38 mouse cellular contexts compared by ENCODE assay signal in the genomic region with DNA sequence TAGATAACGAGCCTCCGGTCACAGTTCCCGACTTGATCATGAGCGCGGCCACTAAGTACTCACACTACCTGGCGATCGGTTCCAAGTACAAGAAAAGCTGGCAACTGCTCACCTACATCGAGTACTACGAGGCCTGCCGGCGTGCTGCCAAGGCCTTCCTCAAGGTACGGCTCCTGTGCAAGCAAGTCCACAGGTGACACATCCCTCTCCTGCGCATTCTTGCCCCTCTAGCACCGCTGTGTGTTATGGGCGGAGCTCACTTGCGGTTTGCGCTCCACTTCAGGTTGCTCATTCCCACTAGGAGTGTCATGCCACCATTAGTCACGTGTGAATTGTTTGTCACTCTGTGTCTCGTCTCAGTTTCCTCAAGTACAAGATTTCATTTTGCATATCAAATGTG. TPM values are rescaled to one million over a fixed set of nuclear protein-coding genes. Genes with fewer than 3 reads are reported as not detected.
DNase-seq lines count a peak whose midpoint lies in the region; ATAC-seq and TF ChIP-seq lines count a peak whose summit lies in the region.
"Had no signal": no experiment of that assay in that cellular context is flagged by ENCODE, and none has a peak within 500 bp of the region (broad histone marks: within the 10 kb centered on the region; RNA-seq: fewer than 3 reads in every experiment).

No protein-coding gene starts in this region.

- H3K9ac ChIP-seq in ES-Bruce4 (ENCODE audit: low read depth, poor library complexity, severe bottlenecking) (peak overlapping the region; percentile 17), ES-E14 (ENCODE audit: insufficient read depth, low read depth, low read length, poor library complexity, severe bottlenecking) (peak overlapping the region; percentile 73)
- no peak overlapping the region for H3K9ac ChIP-seq in hindbrain, embryonic 14.5 days
- no peak overlapping the region for H3K9ac ChIP-seq in hindbrain, embryonic 16.5 days (ENCODE audit: low read depth, low read length)
- H3K9ac ChIP-seq: hindbrain, embryonic 15.5 days; liver, embryonic 12.5 days; liver, postnatal 0 days; midbrain, embryonic 15.5 days; neural tube, embryonic 15.5 days; stomach, embryonic 15.5 days had no signal

- no peaks in the 10 kb centered on the region for H3K27me3 ChIP-seq in ES-Bruce4 (ENCODE audit: control insufficient read depth, insufficient read depth, low read length, poor library complexity, severe bottlenecking)
- H3K27me3 ChIP-seq in hindbrain, embryonic 14.5 days (ENCODE audit: control insufficient read depth, insufficient read depth, low read length) = no peaks in the 10 kb centered on the region
- no peaks in the 10 kb centered on the region for H3K27me3 ChIP-seq in hindbrain, embryonic 16.5 days (replicated peaks; ENCODE audit: control insufficient read depth, insufficient read depth, low read length)
- H3K27me3 ChIP-seq: hindbrain, embryonic 15.5 days; midbrain, embryonic 15.5 days; neural tube, embryonic 15.5 days; stomach, embryonic 15.5 days had no signal

- H3K27ac ChIP-seq in ES-Bruce4 (ENCODE audit: insufficient read depth, low read length) = peak overlapping the region; percentile 44
- peak overlapping the region; percentile 82 for H3K27ac ChIP-seq in ES-E14 (ENCODE audit: insufficient read depth, low read depth, low read length, poor library complexity, severe bottlenecking)
- no peak overlapping the region for H3K27ac ChIP-seq in hindbrain, embryonic 14.5 days
- no peak overlapping the region for H3K27ac ChIP-seq in hindbrain, embryonic 16.5 days (ENCODE audit: low read depth, low read length)
- H3K27ac ChIP-seq: forebrain, embryonic 10.5 days; heart, embryonic 10.5 days; hindbrain, embryonic 15.5 days; liver, embryonic 12.5 days; midbrain, embryonic 15.5 days; neural tube, embryonic 15.5 days; stomach, embryonic 15.5 days had no signal

- 91% methylated on average over 19 of the region's 19 CpGs for WGBS in hindbrain, embryonic 14.5 days
- 92% methylated on average over 19 of the region's 19 CpGs for WGBS in hindbrain, embryonic 16.5 days

- in situ Hi-C loops in ES-E14 (cut with MboI; ENCODE audit: low sequenced_read_pairs in 2 of 2, unreplicated experiment in 2 of 2) = no loop called here

- no peaks in the 10 kb centered on the region for H3K36me3 ChIP-seq in ES-Bruce4 (ENCODE audit: control insufficient read depth, insufficient read depth, low read length, poor library complexity, severe bottlenecking)
- no peaks in the 10 kb centered on the region for H3K36me3 ChIP-seq in ES-E14 (ENCODE audit: control insufficient read depth, insufficient read depth, low read length, poor library complexity, severe bottlenecking)
- H3K36me3 ChIP-seq in hindbrain, embryonic 14.5 days (replicated peaks; ENCODE audit: control insufficient read depth, insufficient read depth) = no peaks in the 10 kb centered on the region
- H3K36me3 ChIP-seq in hindbrain, embryonic 16.5 days (ENCODE audit: control insufficient read depth, insufficient read depth, low read length) = no peaks in the 10 kb centered on the region
- H3K36me3 ChIP-seq: forebrain, embryonic 10.5 days; heart, embryonic 10.5 days; hindbrain, embryonic 15.5 days; liver, embryonic 12.5 days; midbrain, embryonic 15.5 days; neural tube, embryonic 15.5 days; stomach, embryonic 15.5 days had no signal

- ATAC-seq in hindbrain, embryonic 14.5 days (ENCODE audit: low FRiP score) = no peak
- no peak for ATAC-seq in hindbrain, embryonic 16.5 days
- ATAC-seq: forebrain, embryonic 16.5 days; liver, embryonic 12.5 days; liver, postnatal 0 days; midbrain, embryonic 15.5 days had no signal

- DNase-seq in ES-E14 (ENCODE audit: low read depth, low spot score) = no peak
- peak; percentile 59 to 70 for DNase-seq in lung, adult 18-20 months
- DNase-seq in lung, postnatal 14 days = peak; percentile 27
- DNase-seq in hindbrain, embryonic 14.5 days (ENCODE audit: low spot score) = no peak
- no peak for DNase-seq in thymus, postnatal 14 days
- DNase-seq: adrenal gland, adult 8-10 months; B cell, adult 2 months; cerebellum, adult 8-10 months; cerebellum, postnatal 25 days; gastrocnemius, postnatal 10 days; heart, postnatal 36 days; kidney, adult 18-20 months; kidney, postnatal 4 days; layer of hippocampus, postnatal 36 days; left cerebral cortex, postnatal 4 days; liver, postnatal 0 days; retina, postnatal 1 day; right cerebral cortex, postnatal 14 days; thymus, adult 18-20 months; thymus, postnatal 36 days had no signal

- H3K4me2 ChIP-seq in hindbrain, embryonic 14.5 days (replicated peaks) = no peak overlapping the region
- H3K4me2 ChIP-seq in hindbrain, embryonic 16.5 days (ENCODE audit: low read length) = no peak overlapping the region
- H3K4me2 ChIP-seq: hindbrain, embryonic 15.5 days; liver, embryonic 12.5 days; midbrain, embryonic 15.5 days; neural tube, embryonic 15.5 days; stomach, embryonic 15.5 days had no signal

- no peak for TF ChIP-seq POLR2A in ES-Bruce4 (IDR thresholded peaks at IDR 0.05; ENCODE audit: insufficient read depth, low read length)

- H3K4me1 ChIP-seq in ES-Bruce4 (ENCODE audit: control insufficient read depth, insufficient read depth, low read length) (peaks cover 11% of the 10 kb centered on the region), ES-E14 (ENCODE audit: control insufficient read depth in 2 of 2, insufficient read depth in 2 of 2, low read length in 2 of 2, poor library complexity in 1 of 2) (peaks cover 10 to 25% of the 10 kb centered on the region in 2 experiments; a peak in 3 of 4 replicates)
- H3K4me1 ChIP-seq in hindbrain, embryonic 14.5 days (replicated peaks; ENCODE audit: control insufficient read depth, insufficient read depth, low read length) = no peaks in the 10 kb centered on the region
- H3K4me1 ChIP-seq in hindbrain, embryonic 16.5 days (ENCODE audit: control insufficient read depth, insufficient read depth, low read depth, low read length) = no peaks in the 10 kb centered on the region
- H3K4me1 ChIP-seq: forebrain, embryonic 10.5 days; heart, embryonic 10.5 days; hindbrain, embryonic 15.5 days; liver, embryonic 12.5 days; midbrain, embryonic 15.5 days; neural tube, embryonic 15.5 days; stomach, embryonic 15.5 days had no signal

- peak overlapping the region; percentile 40 for H3K4me3 ChIP-seq in ES-Bruce4 (ENCODE audit: low read depth, low read length)
- peak overlapping the region in 1 of 2 experiments; percentile 53; a peak in 2 of 4 replicates for H3K4me3 ChIP-seq in ES-E14 (ENCODE audit: insufficient read depth in 1 of 2, low read depth in 1 of 2, low read length in 2 of 2, poor library complexity in 1 of 2, severe bottlenecking in 1 of 2)
- no peak overlapping the region for H3K4me3 ChIP-seq in hindbrain, embryonic 14.5 days (replicated peaks; ENCODE audit: low read length)
- no peak overlapping the region for H3K4me3 ChIP-seq in hindbrain, embryonic 16.5 days (ENCODE audit: low read length)
- H3K4me3 ChIP-seq: forebrain, embryonic 10.5 days; heart, embryonic 10.5 days; hindbrain, embryonic 15.5 days; liver, embryonic 12.5 days; midbrain, embryonic 15.5 days; neural tube, embryonic 15.5 days; stomach, embryonic 15.5 days had no signal

- no peak for TF ChIP-seq CTCF in ES-Bruce4 (IDR thresholded peaks at IDR 0.05; ENCODE audit: low read depth, low read length)

- H3K9me3 ChIP-seq in ES-Bruce4 (replicated peaks; ENCODE audit: control insufficient read depth, insufficient read depth, low read length, poor library complexity, severe bottlenecking) (no peaks in the 10 kb centered on the region), ES-E14 (ENCODE audit: control insufficient read depth, insufficient read depth, low read depth, low read length) (no peaks in the 10 kb centered on the region)
- no peaks in the 10 kb centered on the region for H3K9me3 ChIP-seq in hindbrain, embryonic 14.5 days (ENCODE audit: control insufficient read depth, low read length)
- H3K9me3 ChIP-seq in hindbrain, embryonic 16.5 days (ENCODE audit: control insufficient read depth, low read length) = no peaks in the 10 kb centered on the region
- H3K9me3 ChIP-seq: forebrain, embryonic 10.5 days; heart, embryonic 10.5 days; hindbrain, embryonic 15.5 days; liver, embryonic 12.5 days; midbrain, embryonic 15.5 days; neural tube, embryonic 15.5 days; stomach, embryonic 15.5 days had no signal

- TF ChIP-seq EP300 in ES-Bruce4 (IDR thresholded peaks at IDR 0.05; ENCODE audit: insufficient read depth, low read depth, low read length) = no peak

TF ChIP-seq in ES-E14, 5 proteins besides CTCF, POLR2A, EP300 and RAD21:
- TF ChIP-seq ZNF384 (IDR thresholded peaks at IDR 0.05; ENCODE audit: low read depth, low read length) (no peak), CHD2 (IDR thresholded peaks at IDR 0.05; ENCODE audit: low read depth, low read length) (no peak), ZC3H11A (IDR thresholded peaks at IDR 0.05; ENCODE audit: borderline replicate concordance, low read depth, low read length) (no peak), HCFC1 (IDR thresholded peaks at IDR 0.05; ENCODE audit: borderline replicate concordance, insufficient read depth, low read length) (peak; percentile 40; the same call in 1 of the 2 replicates), MAFK (IDR thresholded peaks at IDR 0.05; ENCODE audit: insufficient read depth, low read depth, low read length) (no peak)

RNA-seq across cellular contexts. Expression of gene 1700061G19Rik, which starts 2.1 kb away (rescaled TPM):
- polyA plus RNA-seq in ES-Bruce4 (2011; ENCODE audit: insufficient read depth, insufficient read length, low read depth, missing spikeins) = 8.0 and 8.4 TPM in 2 replicates
- total RNA-seq in ES-E14 (2012; rRNA removed) = 17.3 and 24.0 TPM in 2 replicates
- polyA plus RNA-seq in hindbrain, embryonic 14.5 days (2014; fragmentation: Nextera tagmentation; extraction: Ambion mirVana) = 0.31 and 0.41 TPM in 2 replicates
- 0.29 and 0.50 TPM in 2 replicates for polyA plus RNA-seq in hindbrain, embryonic 16.5 days (2015; fragmentation: Nextera tagmentation; extraction: Ambion mirVana)
- total RNA-seq: heart, postnatal 36 days had no signal
- polyA plus RNA-seq: small intestine, adult 2 months had no signal

RNA-seq across cellular contexts. Expression of gene Acsbg2, which starts 3.2 kb away (rescaled TPM):
- 0.46 and 0.68 TPM in 2 replicates for polyA plus RNA-seq in ES-Bruce4 (2011; ENCODE audit: insufficient read depth, insufficient read length, low read depth, missing spikeins)
- total RNA-seq in ES-E14 (2012; rRNA removed) = 0.58 and 0.90 TPM in 2 replicates
- polyA plus RNA-seq in hindbrain, embryonic 14.5 days (2014; fragmentation: Nextera tagmentation; extraction: Ambion mirVana) = not detected in 2 replicates
- not detected in 2 replicates for polyA plus RNA-seq in hindbrain, embryonic 16.5 days (2015; fragmentation: Nextera tagmentation; extraction: Ambion mirVana)
- total RNA-seq: CH12.LX; gastrocnemius, postnatal 10 days; granulocyte monocyte progenitor cell, adult 5-6 weeks; heart, postnatal 36 days; layer of hippocampus, postnatal 36 days; left cerebral cortex, postnatal 4 days had no signal
- polyA plus RNA-seq: embryonic facial prominence, embryonic 11.5 days; forebrain, embryonic 10.5 days; forebrain, embryonic 16.5 days; heart, embryonic 10.5 days; heart, embryonic 16.5 days; hindbrain, embryonic 15.5 days; intestine, embryonic 14.5 days; kidney, embryonic 16.5 days; limb, embryonic 14.5 days; liver, embryonic 12.5 days; liver, postnatal 0 days; midbrain, embryonic 15.5 days; neural tube, embryonic 15.5 days; small intestine, adult 2 months; stomach, embryonic 15.5 days had no signal

RNA-seq across cellular contexts. Expression of gene Rfx2, which starts 46.6 kb away (rescaled TPM):
- 27.5 and 30.5 TPM in 2 replicates for polyA plus RNA-seq in ES-Bruce4 (2011; ENCODE audit: insufficient read depth, insufficient read length, low read depth, missing spikeins)
- total RNA-seq in ES-E14 (2012; rRNA removed) = 15.8 and 22.5 TPM in 2 replicates
- 3.3 and 4.3 TPM in 2 replicates for polyA plus RNA-seq in hindbrain, embryonic 14.5 days (2014; fragmentation: Nextera tagmentation; extraction: Ambion mirVana)
- 4.9 and 6.5 TPM in 2 replicates for polyA plus RNA-seq in hindbrain, embryonic 16.5 days (2015; fragmentation: Nextera tagmentation; extraction: Ambion mirVana)

RNA-seq across cellular contexts. Expression of gene Mllt1, which starts 57.8 kb away (rescaled TPM):
- 20.7 and 21.9 TPM in 2 replicates for polyA plus RNA-seq in ES-Bruce4 (2011; ENCODE audit: insufficient read depth, insufficient read length, low read depth, missing spikeins)
- total RNA-seq in ES-E14 (2012; rRNA removed) = 24.6 and 25.9 TPM in 2 replicates
- 50.1 and 53.2 TPM in 2 replicates for polyA plus RNA-seq in hindbrain, embryonic 14.5 days (2014; fragmentation: Nextera tagmentation; extraction: Ambion mirVana)
- polyA plus RNA-seq in hindbrain, embryonic 16.5 days (2015; fragmentation: Nextera tagmentation; extraction: Ambion mirVana) = 58.2 and 82.3 TPM in 2 replicates

Comparison
In these comparisons a context has a peak if more than half of its experiments do, and no peak if none do; other contexts are left out.
1. H3K27ac ChIP-seq: peak in ES-Bruce4 (single experiment) and ES-E14 (single experiment); none in hindbrain, embryonic 14.5 days (single experiment) and hindbrain, embryonic 16.5 days (single experiment).
2. H3K9ac ChIP-seq: peak in ES-Bruce4 (single experiment) and ES-E14 (single experiment); none in hindbrain, embryonic 14.5 days (single experiment) and hindbrain, embryonic 16.5 days (single experiment).
3. DNase-seq: peak in lung, adult 18-20 months (2 of 2) and lung, postnatal 14 days (single experiment); none in ES-E14 (single experiment), hindbrain, embryonic 14.5 days (single experiment) and thymus, postnatal 14 days (single experiment).